Mouse (Mus musculus) right cerebral cortex, adult 18-20 months (tissue): Measurements from ENCODE around the gene Zdhhc13.
A peak's percentile ranks its signal among the peaks of the same experiment; 100 is the strongest.

ENCODE experiments used
- DNase-seq: peaks from one replicate; pipeline ENCODE4 v3.0.0; 2022; ENCODE audit warnings: mixed read lengths

The Zdhhc13 gene

DNA sequence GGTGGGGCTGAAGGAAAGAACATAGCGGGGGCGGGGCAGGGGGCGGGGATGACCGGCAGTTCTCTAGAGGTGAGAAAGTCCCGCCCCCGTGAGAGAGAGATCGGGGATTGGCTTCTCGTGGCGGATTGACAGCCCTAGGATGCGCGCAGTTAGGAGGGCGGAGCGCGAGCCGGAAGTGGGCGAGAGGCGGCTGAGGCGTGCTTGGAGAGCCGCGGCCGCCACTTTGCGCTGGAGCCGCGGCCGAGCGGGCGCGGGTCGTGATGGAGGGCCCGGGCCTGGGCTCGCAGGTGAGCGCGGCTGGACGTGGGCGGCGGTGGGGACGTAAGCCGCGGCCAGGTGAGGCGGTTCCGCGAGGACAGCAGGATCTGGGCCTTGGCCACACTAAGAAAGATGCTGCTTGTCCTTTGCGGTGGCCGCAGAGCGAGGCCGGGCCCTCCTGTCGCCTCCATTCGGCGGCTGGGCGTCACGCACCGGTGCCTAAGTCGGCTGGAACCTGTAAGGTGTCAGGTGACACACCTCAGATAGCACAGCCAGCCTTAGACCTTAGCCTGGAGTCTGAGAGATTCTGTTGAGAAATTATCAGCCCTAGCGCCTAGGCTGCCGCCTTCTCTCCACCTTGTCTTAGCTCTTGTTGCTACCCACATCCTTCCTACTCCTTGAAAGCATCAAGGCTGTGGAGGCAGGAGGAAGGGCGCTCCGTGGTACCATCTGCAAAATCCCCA lies at the start of gene Zdhhc13:
TSS of gene Zdhhc13 (plus strand) at position 153 of the 722 bp plus-strand sequence.
- peak; percentile 97 for DNase-seq

DNA sequence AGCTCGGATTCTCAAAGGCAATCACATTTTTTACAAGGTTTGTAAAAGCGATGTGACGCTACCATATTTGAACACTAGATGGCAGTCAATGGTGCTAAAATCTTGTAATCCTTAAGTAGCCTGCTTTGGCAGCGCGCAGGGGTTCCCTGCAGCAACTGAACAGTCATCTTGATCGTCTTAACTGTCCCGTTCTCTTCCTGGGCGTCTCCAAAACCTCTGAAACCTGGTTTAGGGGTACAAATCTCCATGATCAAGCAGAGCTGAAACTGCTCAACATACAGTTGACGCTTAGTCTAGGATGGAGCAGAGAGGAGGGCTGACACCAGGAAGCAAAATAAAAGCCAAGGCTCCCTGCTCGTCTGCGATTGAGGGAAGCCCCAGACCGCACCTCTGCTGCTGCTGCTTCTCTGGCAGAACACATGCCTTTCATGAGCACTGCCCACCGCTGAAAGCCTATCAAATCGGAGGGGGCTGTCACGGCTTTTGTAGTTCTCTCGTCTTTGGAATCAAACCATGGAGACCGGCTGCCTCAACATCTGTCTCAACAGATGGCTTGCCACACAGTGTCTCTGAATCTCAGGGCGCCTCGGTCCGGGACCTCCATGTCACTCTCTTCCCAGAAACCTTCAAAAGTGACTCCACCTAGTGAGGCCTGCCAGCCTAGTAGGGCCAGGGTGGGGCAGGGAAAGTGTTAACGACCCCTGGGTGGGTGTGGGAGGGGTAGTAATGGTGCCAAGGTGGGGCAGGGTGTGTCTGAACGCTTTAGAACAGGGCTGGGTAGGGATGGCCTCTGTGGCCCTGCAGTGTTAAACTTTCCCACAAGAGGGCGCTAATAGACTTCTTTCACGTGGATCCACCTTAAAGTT lies 39.3 kb upstream of the Zdhhc13 start:
- DNase-seq = peak; percentile 82

DNA sequence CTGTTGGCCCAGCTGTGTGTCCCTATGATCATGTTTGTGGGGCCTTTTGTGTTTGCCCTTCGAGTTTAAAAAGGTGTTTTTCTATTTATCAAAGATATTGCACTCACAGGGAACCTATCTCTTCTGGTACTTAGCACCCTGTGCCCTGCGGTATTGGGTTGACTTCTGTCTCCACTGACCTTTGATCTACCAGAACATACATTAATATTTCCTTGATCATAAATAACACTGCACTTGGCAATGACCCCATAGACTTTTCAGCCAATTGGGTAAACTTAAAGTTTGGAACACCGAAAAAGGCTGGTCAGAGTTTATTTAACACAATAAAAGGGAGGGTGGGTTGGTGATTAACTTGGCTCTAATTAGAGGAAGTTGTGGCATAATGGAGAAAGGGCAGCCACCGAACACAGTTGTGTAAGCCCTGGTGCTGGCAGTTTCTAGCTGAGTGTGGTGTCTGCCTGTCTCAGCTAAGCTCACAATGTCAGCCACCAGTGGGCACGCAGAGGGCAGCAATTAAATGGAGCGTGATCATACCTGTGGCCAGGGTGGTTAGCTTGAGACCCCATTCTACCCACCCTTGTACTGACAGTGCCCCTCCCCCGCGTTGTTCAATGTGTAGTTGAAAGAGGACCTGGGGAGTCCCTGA lies 38.5 kb upstream of the Zdhhc13 start:
- DNase-seq = no peak

DNA sequence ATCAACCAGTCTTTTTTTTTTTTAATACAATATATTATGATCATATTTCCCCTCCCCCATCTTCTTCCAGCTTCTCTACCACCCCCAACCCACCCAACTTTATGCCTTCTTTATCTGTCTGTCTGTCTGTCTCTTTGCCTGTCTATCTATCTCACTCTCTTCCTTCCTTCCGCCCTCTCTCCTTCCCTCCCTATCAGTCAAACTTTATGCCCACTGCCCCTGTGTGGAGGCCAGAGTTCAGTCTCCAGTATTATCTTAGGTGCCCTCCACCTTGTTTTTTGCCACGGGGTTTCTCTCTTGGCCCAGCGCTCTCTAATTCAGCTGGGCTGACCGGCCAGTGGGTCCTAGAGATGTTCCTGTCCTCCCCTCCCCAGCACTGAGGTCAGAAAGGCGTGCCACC lies 37.6 kb upstream of the Zdhhc13 start:
- no peak for DNase-seq

DNA sequence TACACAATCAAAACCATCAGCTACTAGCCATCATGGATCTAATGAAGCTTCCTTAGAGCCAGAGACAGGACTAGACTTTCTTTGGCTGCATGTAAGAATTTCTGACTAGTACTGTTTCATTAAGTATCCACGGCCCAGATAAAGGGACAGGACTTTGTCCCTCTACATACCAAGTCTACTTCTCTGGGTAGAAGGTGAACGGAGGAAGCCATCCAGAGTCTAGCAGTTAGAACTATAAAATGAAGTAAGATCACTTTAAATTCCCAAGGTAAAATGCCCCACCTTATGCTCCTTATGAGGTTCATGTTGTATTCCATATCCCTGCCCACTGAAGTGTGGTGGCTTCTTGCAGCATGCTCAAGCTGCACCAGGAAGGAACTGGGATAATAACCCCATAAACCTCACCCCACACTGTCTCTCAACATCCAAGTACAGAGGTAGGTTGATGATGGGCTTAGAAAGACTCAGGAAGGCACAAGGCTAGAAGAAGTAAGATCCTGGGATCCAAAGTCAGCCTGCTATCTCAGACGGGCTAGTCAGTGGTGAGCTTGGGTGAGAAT lies 34.3 kb upstream of the Zdhhc13 start:
- no peak for DNase-seq

DNA sequence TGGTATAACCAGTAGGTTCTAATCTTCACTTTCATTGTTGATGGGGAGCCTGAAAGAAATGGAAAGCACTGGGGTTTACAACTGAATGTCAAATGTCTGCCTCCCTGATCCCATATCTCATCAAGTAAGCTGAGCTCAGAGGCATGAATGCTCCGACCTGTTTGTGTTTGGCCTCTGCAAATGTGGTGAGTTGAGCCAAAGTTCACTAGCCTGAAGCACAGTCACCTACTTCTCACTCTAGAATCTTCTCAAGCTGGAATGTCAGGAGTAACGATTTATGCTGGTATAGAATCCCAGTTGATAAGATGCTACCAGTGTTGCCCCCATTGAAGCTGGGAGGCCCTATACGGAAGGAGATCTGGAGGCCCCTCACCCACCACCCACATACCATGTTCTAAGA lies 33.0 kb upstream of the Zdhhc13 start:
- DNase-seq = no peak

DNA sequence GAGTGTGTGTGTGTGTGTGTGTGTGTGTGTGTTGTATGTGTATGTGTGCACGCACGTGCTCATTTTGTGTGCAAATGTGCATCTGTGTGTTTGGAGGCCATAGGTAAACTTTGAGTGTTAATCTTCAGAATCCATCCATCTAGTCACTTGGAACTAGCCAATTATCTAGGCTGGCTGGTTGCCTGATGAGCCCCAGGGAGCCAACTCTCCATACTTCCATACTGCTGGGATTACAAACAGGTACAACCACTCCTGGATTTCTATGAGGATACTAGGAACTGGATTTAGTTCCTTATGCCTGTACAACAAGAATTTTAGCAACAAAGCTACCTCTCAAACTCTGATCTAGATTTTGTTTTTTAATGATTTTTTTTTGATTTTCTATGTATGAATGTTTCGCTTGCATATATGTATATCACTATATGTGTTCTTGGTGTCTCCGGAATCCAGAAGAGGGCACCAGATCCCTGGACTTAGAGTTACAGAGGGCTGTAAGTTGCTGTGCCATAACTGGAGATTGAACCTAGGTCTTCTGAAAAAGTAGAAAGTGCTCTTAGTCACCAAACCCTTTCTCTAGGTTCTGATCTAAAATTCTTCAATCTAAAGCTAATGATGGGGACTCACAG lies 32.4 kb upstream of the Zdhhc13 start:
- DNase-seq = no peak

DNA sequence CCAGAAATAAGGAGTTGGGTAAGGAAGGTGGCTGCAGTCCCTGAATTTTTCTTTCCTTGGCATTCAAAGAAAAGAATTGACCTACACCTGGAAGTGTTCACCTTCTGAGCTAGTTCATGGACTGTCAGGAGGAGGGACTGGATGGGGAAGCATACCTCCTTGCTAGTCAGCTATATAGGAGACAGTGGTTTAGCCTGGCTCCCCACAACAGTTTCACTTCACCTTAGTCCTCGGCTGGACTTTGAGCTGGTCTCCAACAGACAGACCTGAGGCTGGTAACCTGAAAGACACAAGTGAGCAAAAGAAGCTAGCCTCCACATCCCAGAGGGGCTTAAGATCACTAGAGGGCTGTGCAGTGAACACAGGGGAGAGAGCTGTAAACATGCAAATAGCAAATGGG lies 30.7 kb upstream of the Zdhhc13 start:
- DNase-seq = no peak

DNA sequence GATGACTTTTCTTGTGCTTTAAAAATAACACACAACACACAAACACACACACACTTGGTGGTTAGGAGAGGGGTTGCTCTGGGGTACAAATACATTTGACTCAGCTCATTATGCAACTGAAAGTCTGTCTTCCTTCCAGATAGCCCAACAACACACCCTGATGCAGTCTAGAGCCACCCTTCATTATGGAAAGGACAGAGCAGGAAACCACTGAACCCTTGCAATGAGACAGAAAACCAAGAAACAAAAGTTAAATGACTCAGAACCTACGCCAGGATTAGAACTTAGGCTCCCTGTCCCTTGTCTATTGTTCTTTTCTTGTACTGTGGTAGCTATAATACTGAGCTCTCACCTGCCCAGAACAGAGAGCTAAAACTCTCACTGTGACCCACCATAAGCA lies 28.0 kb upstream of the Zdhhc13 start:
- DNase-seq = no peak

DNA sequence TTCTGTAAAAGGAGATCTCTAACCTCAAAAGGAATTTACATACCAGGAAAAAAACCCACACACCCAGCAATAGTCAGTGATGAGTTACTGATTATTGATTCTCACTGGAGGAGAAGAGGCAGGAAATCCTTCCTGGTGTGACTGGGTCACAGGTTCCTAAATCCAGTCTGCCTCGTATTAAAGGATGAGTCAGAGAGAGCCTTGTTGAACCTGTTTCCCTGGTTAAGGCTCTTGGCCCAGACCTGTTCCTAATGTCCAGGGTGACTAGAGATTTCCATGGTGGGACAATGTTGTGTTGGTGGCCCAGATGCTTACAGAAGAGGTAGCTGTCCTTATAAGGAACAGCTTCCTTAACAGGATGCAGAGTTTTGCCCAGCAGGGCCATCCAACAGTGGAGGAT lies 26.5 kb upstream of the Zdhhc13 start:
- DNase-seq = no peak

DNA sequence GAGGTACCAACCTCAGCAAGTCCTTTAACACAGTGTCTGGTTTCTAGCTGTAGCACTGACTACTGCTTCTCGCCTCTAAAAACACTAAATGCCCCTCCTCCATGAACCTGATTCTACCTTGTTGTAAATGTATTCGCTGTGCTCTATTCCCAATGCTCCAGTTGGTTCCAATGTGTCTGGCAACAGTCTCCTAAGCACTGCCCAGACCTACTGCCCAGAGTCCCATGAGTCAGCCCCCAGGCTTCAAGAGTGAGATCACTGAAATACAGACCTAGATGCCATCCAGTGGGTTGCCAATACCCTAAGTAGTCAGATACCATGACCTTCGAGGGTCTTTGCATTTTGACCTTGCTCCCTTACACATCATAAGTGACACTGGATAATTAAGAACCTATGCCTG lies 26.1 kb upstream of the Zdhhc13 start:
- DNase-seq = no peak

DNA sequence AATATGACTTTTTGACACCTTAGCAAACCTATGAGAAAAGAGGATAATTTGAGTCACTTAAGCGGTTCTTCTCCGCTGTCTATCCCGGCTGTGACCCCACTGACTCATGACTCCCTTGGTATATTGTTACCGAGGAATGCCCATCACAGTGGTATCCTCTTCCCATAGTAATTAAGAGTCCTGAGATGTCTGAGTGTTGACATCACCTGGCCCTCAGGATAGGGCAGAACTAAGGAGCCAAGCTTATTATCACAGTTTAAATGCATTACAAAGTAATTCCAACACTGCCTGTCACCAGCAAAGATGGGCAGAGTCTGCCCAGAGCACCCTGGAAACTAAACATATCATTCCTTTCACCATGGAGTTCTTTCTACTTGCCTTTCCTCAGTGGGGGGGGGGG lies 22.8 kb upstream of the Zdhhc13 start:
- no peak for DNase-seq

DNA sequence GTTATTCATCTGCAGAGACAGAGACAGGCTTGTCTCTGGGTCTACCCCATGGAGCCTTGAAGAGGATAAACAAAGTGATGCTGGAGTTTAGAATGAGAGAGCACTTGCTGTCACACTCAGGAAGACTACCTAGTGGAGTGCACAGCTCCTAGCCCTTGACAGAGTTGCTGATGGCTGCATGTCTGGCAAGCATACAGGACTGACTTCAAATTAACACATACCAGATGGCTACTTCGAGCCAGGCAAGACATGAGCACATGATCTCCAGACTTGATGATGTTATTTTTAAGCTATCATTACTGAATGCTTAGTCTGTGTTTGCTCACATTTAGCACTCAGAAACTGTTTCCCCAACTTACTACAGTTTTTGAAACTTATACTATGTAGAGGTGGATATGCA lies 19.1 kb upstream of the Zdhhc13 start:
- no peak for DNase-seq

DNA sequence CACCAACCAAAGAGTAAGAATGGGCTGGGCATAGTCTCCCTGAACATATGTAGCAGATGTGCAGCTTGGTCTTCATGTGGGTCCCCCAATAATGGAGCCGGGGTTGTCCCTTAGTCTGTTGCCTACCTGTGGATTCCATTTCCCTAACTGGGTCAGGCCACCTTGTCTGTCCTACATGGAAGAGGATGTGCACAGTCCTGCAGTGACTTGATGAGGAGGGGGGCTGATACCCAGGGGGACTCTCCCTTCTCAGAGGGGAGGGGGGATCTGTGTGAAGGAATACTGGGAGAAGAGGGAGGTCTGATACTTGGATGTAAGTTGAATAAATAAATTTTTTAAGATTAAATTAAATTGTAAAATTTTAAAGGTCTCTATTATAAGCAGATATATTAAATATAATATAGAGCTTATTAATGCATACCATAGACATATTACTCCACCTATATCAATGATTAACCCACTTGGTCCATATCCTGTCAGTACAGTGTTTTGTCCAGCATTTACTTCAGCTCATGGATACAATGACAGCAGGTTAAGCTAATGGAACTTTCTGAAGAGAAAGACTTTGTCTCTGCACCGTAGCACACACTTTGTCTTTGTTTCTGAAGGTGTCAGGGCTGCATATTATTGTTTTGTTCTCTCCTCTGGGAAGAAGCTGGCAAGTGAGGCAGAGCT lies 16.6 kb upstream of the Zdhhc13 start:
- DNase-seq = no peak

DNA sequence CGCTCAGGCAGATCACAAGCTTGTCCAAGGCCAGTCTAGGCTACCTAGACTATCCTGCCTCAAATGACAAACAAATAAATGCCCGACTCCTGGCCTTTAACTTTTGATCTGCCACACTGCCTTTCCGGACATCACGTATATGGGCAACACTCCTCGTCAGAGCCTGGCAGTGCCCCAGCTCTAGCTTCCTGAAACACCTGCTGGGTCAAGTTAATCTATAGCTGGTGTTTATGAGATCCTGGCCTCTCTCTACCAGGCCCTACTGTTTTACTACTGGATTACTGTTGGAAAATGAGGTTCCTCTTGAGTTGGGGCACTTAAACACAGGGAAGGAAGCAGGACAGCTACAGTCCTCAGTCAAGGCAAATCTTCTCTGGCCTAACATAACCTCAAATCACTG lies 15.5 kb upstream of the Zdhhc13 start:
- DNase-seq = no peak

DNA sequence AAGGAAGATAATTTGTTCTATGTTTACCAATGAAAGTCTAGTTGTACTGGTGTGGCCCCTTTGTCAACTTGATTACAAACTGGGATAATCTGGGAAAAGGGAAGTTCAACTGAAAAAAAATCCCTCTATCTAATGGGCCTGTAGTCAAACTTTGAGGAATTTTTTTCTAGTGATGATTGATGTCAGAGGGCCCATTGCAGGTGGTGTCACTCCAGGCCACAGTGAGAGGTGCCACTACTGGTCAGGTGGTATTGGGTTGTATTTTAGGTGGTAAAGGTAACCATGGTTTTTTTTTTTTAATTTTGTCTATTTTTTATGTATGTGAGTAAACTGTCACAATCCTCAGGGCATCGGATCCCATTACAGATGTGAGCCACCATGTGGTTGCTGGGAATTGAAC lies 14.2 kb upstream of the Zdhhc13 start:
- DNase-seq = no peak

DNA sequence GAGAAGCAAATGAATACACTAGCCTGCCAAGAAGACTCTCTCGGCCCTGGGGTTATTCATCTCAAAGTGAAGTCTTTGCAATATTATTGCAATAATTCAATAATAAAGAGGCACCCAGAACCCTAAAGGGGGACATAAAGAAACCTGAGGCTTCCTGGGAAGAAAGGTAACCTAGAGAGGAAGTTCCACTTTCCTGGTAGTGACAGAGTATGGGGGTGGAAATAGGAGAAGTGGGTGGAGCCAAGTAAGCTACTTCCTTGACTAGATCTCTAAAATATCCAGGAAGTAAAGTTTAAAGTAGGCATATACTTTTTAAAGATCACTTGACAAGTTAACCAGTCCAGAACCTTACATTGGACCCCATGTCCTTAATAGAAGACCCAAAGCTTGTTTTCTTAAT lies 13.4 kb upstream of the Zdhhc13 start:
- no peak for DNase-seq

DNA sequence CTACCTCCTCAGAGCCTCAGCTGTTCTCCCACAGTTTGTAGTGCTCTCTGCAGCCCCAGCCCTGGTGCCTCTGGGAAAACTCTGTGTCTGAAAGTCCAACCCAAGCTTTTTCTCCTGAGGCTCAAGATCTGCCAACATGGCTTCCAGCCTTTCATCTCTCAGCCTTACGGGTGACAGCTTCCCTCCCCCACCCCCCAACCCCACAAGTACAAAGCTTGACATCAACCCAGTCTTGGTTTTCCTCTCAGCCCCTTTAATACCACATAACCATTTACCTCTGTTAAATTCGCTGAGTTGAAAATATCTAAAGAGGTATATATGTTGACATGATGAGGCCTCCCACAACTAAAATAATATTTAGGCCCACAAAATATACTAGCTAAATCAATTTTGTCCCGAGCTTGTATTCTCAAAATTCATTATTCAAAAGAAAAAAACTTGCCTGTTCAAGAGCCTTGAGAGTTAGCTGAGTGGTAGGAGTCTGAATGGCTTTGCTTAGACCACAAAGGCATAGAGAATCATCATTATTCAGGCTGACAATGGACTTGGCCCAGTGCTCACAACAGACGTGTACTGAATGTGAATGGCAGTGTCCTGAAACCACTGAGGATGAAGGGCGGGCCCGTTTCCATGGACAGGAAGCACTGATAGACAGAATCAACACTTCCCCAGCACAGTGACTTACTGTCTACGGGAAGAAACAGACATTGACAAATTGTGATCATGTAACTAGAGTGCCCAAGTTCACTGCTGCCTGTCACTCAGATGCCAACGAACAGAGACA lies 10.9 kb upstream of the Zdhhc13 start:
- DNase-seq = peak; percentile 29

DNA sequence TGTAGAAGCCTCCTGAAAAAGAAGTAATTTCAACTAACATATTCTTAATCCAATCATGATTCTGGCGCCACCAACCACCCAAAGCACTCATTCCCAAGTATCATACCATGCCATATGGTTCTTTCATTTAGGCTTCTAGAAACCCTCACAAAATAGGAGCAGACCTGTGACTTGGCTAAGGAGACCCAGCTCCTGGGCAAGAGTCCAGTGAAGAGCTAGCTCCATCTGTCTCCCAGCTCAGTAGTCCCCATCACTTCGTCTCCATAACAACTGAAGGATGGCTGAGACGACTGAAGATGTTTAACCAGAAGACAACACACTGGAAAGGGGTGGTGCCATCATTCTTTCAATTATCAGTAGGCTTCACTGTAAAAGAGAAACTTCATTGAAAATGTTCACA lies 9.7 kb upstream of the Zdhhc13 start:
- DNase-seq = peak; percentile 65

DNA sequence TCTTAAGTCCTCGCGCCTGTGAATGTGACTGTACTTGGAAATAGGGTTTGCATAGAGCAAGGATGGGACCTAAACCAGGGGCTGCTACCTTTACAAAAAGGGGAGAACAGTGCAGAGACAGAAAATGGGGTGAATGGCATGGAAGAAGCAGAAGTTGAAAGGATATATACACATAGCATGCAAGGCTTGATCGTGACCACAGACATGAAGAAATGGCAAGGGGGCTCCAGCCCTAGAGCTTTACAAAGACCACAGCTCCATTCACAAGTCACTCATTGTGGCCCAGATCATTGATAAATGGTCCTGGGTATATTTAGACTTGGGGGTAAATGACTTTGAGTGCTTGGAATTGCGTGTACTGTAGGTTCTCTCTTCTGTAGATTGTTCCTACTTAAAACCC lies 6.4 kb upstream of the Zdhhc13 start:
- DNase-seq = no peak

DNA sequence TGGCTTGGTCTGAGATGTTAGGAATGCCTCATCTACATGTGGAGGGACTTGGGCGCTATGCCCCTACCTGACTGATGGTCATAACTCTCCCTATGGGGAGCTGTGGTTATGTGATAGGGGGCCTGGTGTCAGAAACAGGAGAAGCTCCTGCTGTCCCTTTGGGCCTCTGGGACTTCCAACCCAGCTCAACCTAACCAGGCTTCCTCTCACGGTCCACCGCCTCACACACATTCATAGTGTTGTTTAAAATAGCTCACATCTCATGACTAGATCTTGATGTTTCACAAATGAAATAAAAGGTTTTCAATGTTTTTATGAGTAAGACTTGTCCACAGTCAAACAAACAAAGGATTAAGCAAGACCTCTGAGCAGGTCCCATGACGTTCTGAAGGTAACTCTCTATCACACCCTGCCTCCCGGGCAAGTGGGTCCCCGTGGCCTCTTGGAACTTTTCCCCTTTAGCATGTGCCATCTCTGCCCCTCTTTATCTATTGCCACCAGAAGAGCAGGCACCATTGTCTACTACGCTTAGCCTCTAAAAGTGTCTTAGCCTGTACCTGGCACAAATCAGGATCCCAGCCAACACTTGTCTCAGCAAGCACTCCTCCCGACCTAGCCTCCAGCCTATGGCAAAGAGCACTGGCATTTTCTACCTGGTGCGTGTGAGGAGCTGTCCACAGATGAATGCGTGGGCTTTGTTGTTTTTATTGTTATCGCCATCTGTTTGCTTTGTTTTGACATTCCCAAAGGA lies 3.9 kb upstream of the Zdhhc13 start:
- no peak for DNase-seq
